Mouse (Mus musculus): ENCODE data around the gene Thbs2.
"Not testable (repeated sequence)": the region's sequence is repeated elsewhere in the genome, so short reads cannot be mapped to it uniquely, and the experiment has no call there.

DNA sequence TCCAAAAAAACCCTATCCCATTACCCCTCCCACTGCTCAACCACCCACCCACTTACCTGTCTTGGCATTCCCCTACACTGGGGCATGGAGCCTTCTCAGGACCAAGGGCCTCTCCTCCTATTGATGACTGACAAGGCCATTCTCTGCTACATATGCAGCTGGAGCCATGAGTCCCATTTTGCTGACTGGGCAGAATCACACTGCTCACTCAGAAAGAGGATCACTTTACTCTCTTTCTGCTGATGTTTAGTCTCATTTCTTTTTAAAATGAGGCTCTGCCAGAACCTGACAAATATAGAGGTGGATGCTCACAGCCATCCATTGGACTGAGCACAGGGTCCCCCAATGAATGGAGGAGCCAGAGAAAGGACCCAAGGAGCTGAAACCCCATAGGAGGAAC is 73.0 kb downstream of the Thbs2 start:
- not testable (repeated sequence) for TF ChIP-seq GATA1, TAL1 (IDR thresholded peaks at IDR 0.05; ENCODE audit: low read length)
